Mouse (Mus musculus): ENCODE results near the gene Tstd3.

- TF ChIP-seq POLR2A (IDR thresholded peaks at IDR 0.05; ENCODE audit: insufficient read depth, low read depth, low read length) (no peak), CTCF (IDR thresholded peaks at IDR 0.05; ENCODE audit: insufficient read depth, low read depth, low read length) (no peak)
Measured at GRCm38 (mm10) chr4:21780816-21781726, 14.1 kb upstream of the Tstd3 start.

All from olfactory bulb, adult 2 months (tissue).